Mouse (Mus musculus) CH12.LX (cell line): Measurements from ENCODE around the gene Klc4. TPM values are rescaled to one million over a fixed set of nuclear protein-coding genes. Genes with fewer than 3 reads are reported as not detected.

Source experiments
- DNase-seq: peaks from one replicate; pipeline ENCODE4 v3.0.0-alpha.2; 2013; ENCODE audit errors: extremely low read depth
- H3K27ac ChIP-seq: 2 replicates; pipeline ENCODE4 v1.5.1; 2012; ENCODE audit warnings: low read depth, mild to moderate bottlenecking, control low read depth, moderate library complexity; ENCODE audit not compliant: insufficient read depth
- H3K27me3 ChIP-seq: replicated peaks from 2 replicates; pipeline ENCODE3; 2012; ENCODE audit warnings: inconsistent platforms
- H3K36me3 ChIP-seq, 2 experiments: replicated peaks in 1 of 2; 2 replicates each; pipeline versions ENCODE3 to v1.6.1; 2012; ENCODE audit warnings: inconsistent platforms in 1 of 2, low read length in 1 of 2, mild to moderate bottlenecking in 1 of 2, mixed read lengths in 1 of 2, moderate library complexity in 1 of 2; ENCODE audit not compliant: control insufficient read depth in 1 of 2, insufficient read depth in 1 of 2
- H3K4me1 ChIP-seq, 2 experiments: 2 replicates each; pipeline ENCODE4 v1.6.1; 2012; ENCODE audit warnings: inconsistent platforms in 1 of 2, moderate library complexity in 1 of 2; ENCODE audit not compliant: insufficient read depth in 2 of 2, control insufficient read depth in 1 of 2
- H3K4me2 ChIP-seq: 2 replicates; pipeline ENCODE4 v1.6.1; 2012; ENCODE audit warnings: low read depth, mild to moderate bottlenecking, control low read depth; ENCODE audit not compliant: poor library complexity, insufficient read depth, severe bottlenecking
- H3K4me3 ChIP-seq, 3 experiments: fragments of 150-350 bp in 1 of 3; sonication (generic) in 1 of 3; replicated peaks in 1 of 3; 2 replicates each; pipeline versions ENCODE3 to v1.5.1; 2011 to 2012; ENCODE audit warnings: low read depth in 2 of 3, low read length in 2 of 3, mild to moderate bottlenecking in 2 of 3, moderate library complexity in 2 of 3, control low read depth in 1 of 3, improper control_type of control experiment in 1 of 3, inconsistent platforms in 1 of 3, mixed read lengths in 1 of 3; ENCODE audit not compliant: poor library complexity in 1 of 3
- H3K79me2 ChIP-seq: replicated peaks from 2 replicates; pipeline ENCODE4 v1.6.1; 2012; ENCODE audit warnings: mild to moderate bottlenecking, moderate library complexity; ENCODE audit not compliant: control insufficient read depth, poor library complexity, insufficient read depth, severe bottlenecking; ENCODE audit errors: extremely low read depth
- H3K9ac ChIP-seq: 2 replicates; pipeline ENCODE4 v1.6.1; 2012; ENCODE audit warnings: low read depth, mild to moderate bottlenecking, control low read depth, moderate library complexity; ENCODE audit not compliant: insufficient read depth
- H3K9me3 ChIP-seq: replicated peaks from 2 replicates; pipeline ENCODE3; 2012; ENCODE audit warnings: low read length, inconsistent platforms, mixed read lengths
- BHLHE40 ChIP-seq: IDR thresholded peaks from 2 replicates; pipeline ENCODE4 v1.6.1; 2011; ENCODE audit warnings: mild to moderate bottlenecking, low read depth, low read length, improper control_type of control experiment
- CHD1 ChIP-seq: IDR thresholded peaks from 2 replicates; pipeline ENCODE4 v1.6.1; 2012; ENCODE audit warnings: low read depth, low read length, improper control_type of control experiment, inconsistent platforms
- CHD2 ChIP-seq: IDR thresholded peaks from 2 replicates; pipeline ENCODE4 v1.6.1; 2011; ENCODE audit warnings: low read length, improper control_type of control experiment
- CTCF ChIP-seq, 2 experiments: IDR thresholded peaks in 1 of 2; conservative IDR thresholded peaks in 1 of 2; 2 replicates each; pipeline ENCODE4 v1.5.1; 2011 to 2012; ENCODE audit warnings: low read depth in 2 of 2, low read length in 2 of 2, improper control_type of control experiment in 1 of 2, inconsistent platforms in 1 of 2, mild to moderate bottlenecking in 1 of 2, moderate library complexity in 1 of 2
- E2F4 ChIP-seq: IDR thresholded peaks from 2 replicates; pipeline ENCODE4 v1.6.1; 2011; ENCODE audit warnings: low read depth, low read length, improper control_type of control experiment; ENCODE audit not compliant: insufficient replicate concordance
- ELF1 ChIP-seq: IDR thresholded peaks from 2 replicates; pipeline ENCODE4 v1.6.1; 2014; ENCODE audit warnings: low read depth, mild to moderate bottlenecking, inconsistent platforms, low read length, improper control_type of control experiment
- ETS1 ChIP-seq: conservative IDR thresholded peaks from 2 replicates; pipeline ENCODE4 v1.6.1; 2012; ENCODE audit warnings: low read depth, mild to moderate bottlenecking, inconsistent platforms, low read length, improper control_type of control experiment, moderate library complexity
- GABPA ChIP-seq: IDR thresholded peaks from 2 replicates; pipeline ENCODE4 v1.6.1; 2012; ENCODE audit warnings: low read depth, low read length, improper control_type of control experiment, inconsistent platforms; ENCODE audit not compliant: insufficient replicate concordance
- HCFC1 ChIP-seq: IDR thresholded peaks from 2 replicates; pipeline ENCODE4 v1.6.1; 2012; ENCODE audit warnings: low read depth, mild to moderate bottlenecking, inconsistent platforms, low read length, improper control_type of control experiment
- IRF4 ChIP-seq: IDR thresholded peaks from 2 replicates; pipeline ENCODE4 v1.6.1; 2014; ENCODE audit warnings: low read depth, mild to moderate bottlenecking, inconsistent platforms, low read length, improper control_type of control experiment
- JUN ChIP-seq: IDR thresholded peaks from 2 replicates; pipeline ENCODE4 v1.6.1; 2011; ENCODE audit warnings: low read depth, mild to moderate bottlenecking, low read length, improper control_type of control experiment, moderate library complexity; ENCODE audit not compliant: insufficient read depth
- JUND ChIP-seq: conservative IDR thresholded peaks from 2 replicates; pipeline ENCODE4 v1.6.1; 2011; ENCODE audit warnings: low read depth, low read length, improper control_type of control experiment
- KAT2A ChIP-seq: IDR thresholded peaks from 2 replicates; pipeline ENCODE4 v1.6.1; 2012; ENCODE audit warnings: low read length, improper control_type of control experiment, inconsistent platforms; ENCODE audit not compliant: insufficient replicate concordance
- MAFK ChIP-seq: IDR thresholded peaks from 2 replicates; pipeline ENCODE4 v1.6.1; 2011; ENCODE audit warnings: low read length, improper control_type of control experiment; ENCODE audit not compliant: insufficient replicate concordance
- MAX ChIP-seq: IDR thresholded peaks from 2 replicates; pipeline ENCODE4 v1.6.1; 2011; ENCODE audit warnings: low read length, improper control_type of control experiment
- MEF2A ChIP-seq: IDR thresholded peaks from 2 replicates; pipeline ENCODE4 v1.6.1; 2014; ENCODE audit warnings: low read depth, mild to moderate bottlenecking, inconsistent platforms, low read length, improper control_type of control experiment, borderline replicate concordance
- MXI1 ChIP-seq: IDR thresholded peaks from 2 replicates; pipeline ENCODE4 v1.6.1; 2011; ENCODE audit warnings: mild to moderate bottlenecking, low read depth, low read length, improper control_type of control experiment
- MYC ChIP-seq: IDR thresholded peaks from 2 replicates; pipeline ENCODE4 v1.6.1; 2011; ENCODE audit warnings: low read depth, mild to moderate bottlenecking, improper control_type of control experiment, low read length
- NRF1 ChIP-seq: IDR thresholded peaks from 2 replicates; pipeline ENCODE4 v1.6.1; 2014; ENCODE audit warnings: low read depth, mild to moderate bottlenecking, inconsistent platforms, low read length, improper control_type of control experiment, moderate library complexity
- POLR2AphosphoS2 ChIP-seq: IDR thresholded peaks from 2 replicates; pipeline ENCODE4 v1.6.1; 2011; ENCODE audit warnings: low read depth, low read length, improper control_type of control experiment
- RAD21 ChIP-seq: IDR thresholded peaks from 2 replicates; pipeline ENCODE4 v1.6.1; 2011; ENCODE audit warnings: low read depth, mild to moderate bottlenecking, low read length, improper control_type of control experiment, moderate library complexity
- RCOR1 ChIP-seq: conservative IDR thresholded peaks from 2 replicates; pipeline ENCODE4 v1.6.1; 2012; ENCODE audit warnings: low read depth, mild to moderate bottlenecking, inconsistent platforms, low read length, improper control_type of control experiment
- SIN3A ChIP-seq: IDR thresholded peaks from 2 replicates; pipeline ENCODE4 v1.6.1; 2012; ENCODE audit warnings: low read length, improper control_type of control experiment, inconsistent platforms
- SMC3 ChIP-seq: IDR thresholded peaks from 2 replicates; pipeline ENCODE4 v1.6.1; 2011; ENCODE audit warnings: low read depth, low read length, improper control_type of control experiment
- TBP ChIP-seq: conservative IDR thresholded peaks from 2 replicates; pipeline ENCODE4 v1.6.1; 2011; ENCODE audit warnings: low read depth, low read length, improper control_type of control experiment
- TCF12 ChIP-seq: IDR thresholded peaks from 2 replicates; pipeline ENCODE4 v1.6.1; 2014; ENCODE audit warnings: low read depth, mild to moderate bottlenecking, inconsistent platforms, low read length, improper control_type of control experiment
- USF1 ChIP-seq: IDR thresholded peaks from 2 replicates; pipeline ENCODE4 v1.6.1; 2014; ENCODE audit warnings: low read depth, mild to moderate bottlenecking, inconsistent platforms, low read length, improper control_type of control experiment
- USF2 ChIP-seq: conservative IDR thresholded peaks from 2 replicates; pipeline ENCODE4 v1.6.1; 2011; ENCODE audit warnings: low read depth, low read length, improper control_type of control experiment
- ZC3H11A ChIP-seq: IDR thresholded peaks from 2 replicates; pipeline ENCODE4 v1.6.1; 2012; ENCODE audit warnings: low read depth, mild to moderate bottlenecking, inconsistent platforms, low read length, improper control_type of control experiment
- ZKSCAN1 ChIP-seq: IDR thresholded peaks from 2 replicates; pipeline ENCODE4 v1.6.1; 2012; ENCODE audit warnings: low read depth, inconsistent platforms, low read length, improper control_type of control experiment, borderline replicate concordance
- ZMIZ1 ChIP-seq: IDR thresholded peaks from 2 replicates; pipeline ENCODE4 v1.6.1; 2012; ENCODE audit warnings: low read depth, mild to moderate bottlenecking, inconsistent platforms, low read length, improper control_type of control experiment
- ZNF384 ChIP-seq: IDR thresholded peaks from 2 replicates; pipeline ENCODE4 v1.6.1; 2012; ENCODE audit warnings: low read depth, low read length, improper control_type of control experiment, inconsistent platforms
- dilution Hi-C: fragments of 300-500 bp; cut with MboI; formaldehyde crosslinking; loops from 2 replicates; pipeline ENCODE4 v1.14.3; 2020; ENCODE audit warnings: low sequenced_read_pairs; ENCODE audit not compliant: extremely low pct_unique_long_range_greater_than_20kb, extremely low pct_ligation_motif_present
- in situ Hi-C: fragments of 300-500 bp; cut with MboI; formaldehyde crosslinking; loops from 3 replicates; pipeline ENCODE4 v1.14.3; 2019; ENCODE audit warnings: low sequenced_read_pairs, low pct_ligation_motif_present, low pct_unique_long_range_greater_than_20kb, mixed read lengths
- polyA plus RNA-seq: library from polyadenylated mRNA; unstranded; fragments of >175 nt; gene quantifications from 2 replicates; pipeline ENCODE4 v1.2.1, GENCODE M21; 2012; ENCODE audit warnings: low read depth; ENCODE audit not compliant: insufficient read length
- total RNA-seq, 2 experiments: library from RNA; depleted of rRNA; stranded (reverse); fragments of 300-350 nt in 1 of 2; fragments of >200 nt in 1 of 2; gene quantifications; 2 replicates each; pipeline ENCODE4 v1.2.3; 2012 to 2014

Klc4 gene
- total and polyA plus RNA-seq, 3 experiments: 6.6 to 10.7 (median 6.7) TPM

- Histone ChIP-seq H3K79me2 (peaks cover 24% of the 10 kb centered on the region), H3K9ac (no peak overlapping the region), H3K27ac (no peak overlapping the region), H3K4me3 (peak overlapping the region in 1 of 3 experiments; percentile 96), H3K27me3 (no peaks in the 10 kb centered on the region), H3K36me3 (peaks cover 14 to 33% of the 10 kb centered on the region in 2 experiments), H3K9me3 (no peaks in the 10 kb centered on the region), H3K4me2 (peak overlapping the region; percentile 90), H3K4me1 (peaks cover 12 to 56% of the 10 kb centered on the region in 2 experiments)
- TF ChIP-seq ZC3H11A (no peak), MAX (no peak), MAFK (no peak), ZKSCAN1 (no peak), TBP (no peak), GABPA (no peak), NRF1 (no peak), MXI1 (no peak), ETS1 (no peak), CTCF (conservative IDR thresholded peaks at IDR 0.05 in 1 of 2, IDR thresholded peaks at IDR 0.05 in 1 of 2; ENCODE audit: low read depth in 2 of 2, low read length in 2 of 2) (no peak), RCOR1 (no peak), IRF4 (no peak), KAT2A (no peak), POLR2AphosphoS2 (no peak), USF2 (no peak), SIN3A (no peak), RAD21 (no peak)
- in situ Hi-C loops: no loop called here
- no peak for DNase-seq
- dilution Hi-C loops: no loop called here
Measured at GRCm38 (mm10) chr17:46647279-46647678, 1.5 kb upstream of the Klc4 start.

- in situ Hi-C loops (no loop called here), dilution Hi-C loops (no loop called here)
- Histone ChIP-seq H3K4me3 (peak overlapping the region; percentile 75 to 96 (median 78)), H3K27ac (peak overlapping the region; percentile 26; the same call in 1 of the 2 replicates), H3K27me3 (no peaks in the 10 kb centered on the region), H3K9ac (peak overlapping the region; percentile 48), H3K9me3 (no peaks in the 10 kb centered on the region), H3K4me2 (peak overlapping the region; percentile 90; the same call in 1 of the 2 replicates), H3K79me2 (peaks cover 14% of the 10 kb centered on the region), H3K36me3 (peaks cover 14 to 32% of the 10 kb centered on the region in 2 experiments), H3K4me1 (peaks cover 6 to 46% of the 10 kb centered on the region in 2 experiments)
- no peak for DNase-seq
- peak; percentile 89; the same call in 1 of the 2 replicates for TF ChIP-seq ZMIZ1
- TF ChIP-seq CTCF (conservative IDR thresholded peaks at IDR 0.05 in 1 of 2, IDR thresholded peaks at IDR 0.05 in 1 of 2; ENCODE audit: low read depth in 2 of 2, low read length in 2 of 2): no peak
- peak; percentile 82 for TF ChIP-seq USF1
- TF ChIP-seq JUND: no peak
- no peak for TF ChIP-seq SMC3
- no peak for TF ChIP-seq JUN
- TF ChIP-seq MYC: no peak
- TF ChIP-seq TBP: no peak
- no peak for TF ChIP-seq ZNF384
- no peak for TF ChIP-seq IRF4
- no peak for TF ChIP-seq ELF1
- no peak for TF ChIP-seq TCF12
- peak; percentile 29; the same call in 1 of the 2 replicates for TF ChIP-seq MAX
- no peak for TF ChIP-seq NRF1
- TF ChIP-seq MEF2A: no peak
- TF ChIP-seq KAT2A: no peak
- TF ChIP-seq ZKSCAN1: no peak
- no peak for TF ChIP-seq MAFK
- no peak for TF ChIP-seq HCFC1
- peak; percentile 70 for TF ChIP-seq MXI1
- TF ChIP-seq E2F4: 0 out of 2 replicates have a peak, but pooled peaks have one; percentile 34
- TF ChIP-seq BHLHE40: peak; percentile 76
- TF ChIP-seq CHD2: no peak
- TF ChIP-seq SIN3A: peak; percentile 9
- no peak for TF ChIP-seq CHD1
Measured at GRCm38 (mm10) chr17:46646322-46646662, 470 bp upstream of the Klc4 start.
